Mouse (Mus musculus): ENCODE data around the gene Dvl3. TPM values are rescaled to one million over a fixed set of nuclear protein-coding genes. Genes with fewer than 3 reads are reported as not detected.

The Dvl3 gene
- total and polyA plus RNA-seq, 2 experiments from 2014 or later, result 11.4 to 36.9 TPM

DNA sequence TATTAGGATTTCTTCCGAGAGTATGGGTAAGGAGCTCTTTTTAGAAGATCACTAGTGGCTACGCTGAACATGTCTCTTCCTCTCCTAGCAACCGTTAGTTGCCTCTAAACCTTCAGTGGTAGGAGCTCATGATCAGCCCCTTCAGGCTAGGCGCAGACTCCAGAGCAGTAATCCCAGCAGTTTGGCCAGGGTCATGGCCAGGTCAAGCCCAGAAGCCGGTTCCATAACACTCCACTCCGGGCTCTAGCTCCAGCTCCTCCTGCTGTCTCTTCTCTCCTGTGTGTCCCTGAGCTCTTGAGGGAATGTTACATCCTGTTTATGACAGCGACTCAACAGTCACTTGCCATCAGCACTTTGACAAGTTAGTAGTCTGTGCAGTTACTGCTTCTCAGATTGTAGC lies 40.6 kb downstream of the Dvl3 start:
- H3K36me3 ChIP-seq (replicated peaks; ENCODE audit: control insufficient read depth, insufficient read depth, low read length), result peaks cover 95% of the 10 kb centered on the region
- 71% methylated on average over 7 of the region's 7 CpGs for WGBS
- TF ChIP-seq EP300 (IDR thresholded peaks at IDR 0.05; ENCODE audit: low read depth) (no peak), CTCF (IDR thresholded peaks at IDR 0.05; ENCODE audit: low read depth) (no peak)

DNA sequence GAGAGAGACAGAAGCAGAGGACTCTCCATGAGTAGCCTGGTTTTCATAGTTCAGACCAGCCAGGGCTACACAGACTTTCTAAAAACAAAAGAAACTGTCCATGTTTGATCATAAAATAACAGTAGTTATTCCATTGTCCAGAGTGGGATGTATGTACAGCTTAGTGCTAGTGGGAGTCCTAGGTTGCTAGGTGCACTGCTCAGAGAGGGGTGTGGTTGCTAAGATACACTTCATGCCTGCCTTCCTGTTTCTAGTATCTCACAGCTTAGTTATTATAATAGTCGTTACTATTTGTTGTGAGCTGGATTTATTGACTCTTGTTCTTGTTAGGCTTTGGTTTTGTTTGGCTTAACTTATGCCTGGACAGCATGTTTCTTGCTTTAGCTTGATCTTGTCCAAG lies 48.3 kb downstream of the Dvl3 start:
- WGBS, result 67% methylated on average over 1 of the region's 1 CpGs
- no peak for TF ChIP-seq CTCF (IDR thresholded peaks at IDR 0.05; ENCODE audit: low read depth)
- ATAC-seq (ENCODE audit: insufficient read depth, low read depth), result no peak
- H3K4me2 ChIP-seq (ENCODE audit: low read depth, low read length), result no peak overlapping the region
- peaks cover 33% of the 10 kb centered on the region for H3K36me3 ChIP-seq (replicated peaks; ENCODE audit: control insufficient read depth, insufficient read depth, low read length)
- H3K4me1 ChIP-seq (ENCODE audit: control insufficient read depth, insufficient read depth), result no peaks in the 10 kb centered on the region
- H3K27ac ChIP-seq (ENCODE audit: low read depth), result no peak overlapping the region
- H3K9me3 ChIP-seq (replicated peaks; ENCODE audit: control insufficient read depth, low read length), result no peaks in the 10 kb centered on the region
- no peak overlapping the region for H3K4me3 ChIP-seq (ENCODE audit: low read depth, low read length)
- H3K27me3 ChIP-seq (ENCODE audit: control insufficient read depth, insufficient read depth, low read length), result no peaks in the 10 kb centered on the region
- no peak overlapping the region for H3K9ac ChIP-seq (replicated peaks; ENCODE audit: low read depth, low read length)
- no peak for DNase-seq (ENCODE audit: low spot score)

More for the DNA sequence above, 40.6 kb downstream of the Dvl3 start:
- Histone ChIP-seq H3K9me3 (replicated peaks; ENCODE audit: control insufficient read depth, low read length) (no peaks in the 10 kb centered on the region), H3K27ac (ENCODE audit: low read depth) (no peak overlapping the region), H3K4me2 (ENCODE audit: low read depth, low read length) (no peak overlapping the region), H3K9ac (replicated peaks; ENCODE audit: low read depth, low read length) (no peak overlapping the region), H3K4me1 (ENCODE audit: control insufficient read depth, insufficient read depth) (no peaks in the 10 kb centered on the region), H3K27me3 (ENCODE audit: control insufficient read depth, insufficient read depth, low read length) (no peaks in the 10 kb centered on the region), H3K4me3 (ENCODE audit: low read depth, low read length) (no peak overlapping the region)
- ATAC-seq (ENCODE audit: insufficient read depth, low read depth) (no peak), DNase-seq (ENCODE audit: low spot score) (no peak)

Other genes with a start within 250 kb of the Dvl3 start
- 46.7 and 137 TPM in 2 replicates for gene Parl, start 214.6 kb upstream of the Dvl3 start, total RNA-seq (2014; rRNA removed; ENCODE audit: low replicate concordance)
- 114 and 119 TPM in 2 replicates for gene Parl, start 214.6 kb upstream of the Dvl3 start, polyA plus RNA-seq (2015; fragmentation: Nextera tagmentation; extraction: Ambion mirVana)
- gene Cyp2ab1, start 191.6 kb upstream of the Dvl3 start, total RNA-seq (2014; rRNA removed; ENCODE audit: low replicate concordance), result not detected in 2 replicates
- gene Cyp2ab1, start 191.6 kb upstream of the Dvl3 start, polyA plus RNA-seq (2015; fragmentation: Nextera tagmentation; extraction: Ambion mirVana), result 0.12 TPM in 1 of 2 replicates, not detected in the other
- gene Abcc5, start 90.6 kb upstream of the Dvl3 start, total RNA-seq (2014; rRNA removed; ENCODE audit: low replicate concordance), result 60.7 and 64.3 TPM in 2 replicates
- 26.0 and 29.9 TPM in 2 replicates for gene Abcc5, start 90.6 kb upstream of the Dvl3 start, polyA plus RNA-seq (2015; fragmentation: Nextera tagmentation; extraction: Ambion mirVana)
- gene Eif2b5, start 18.2 kb upstream of the Dvl3 start, total RNA-seq (2014; rRNA removed; ENCODE audit: low replicate concordance), result 67.6 and 86.3 TPM in 2 replicates
- 60.0 and 60.2 TPM in 2 replicates for gene Eif2b5, start 18.2 kb upstream of the Dvl3 start, polyA plus RNA-seq (2015; fragmentation: Nextera tagmentation; extraction: Ambion mirVana)
- gene Ap2m1, start 18.5 kb downstream of the Dvl3 start, total RNA-seq (2014; rRNA removed; ENCODE audit: low replicate concordance), result 327 and 429 TPM in 2 replicates
- gene Ap2m1, start 18.5 kb downstream of the Dvl3 start, polyA plus RNA-seq (2015; fragmentation: Nextera tagmentation; extraction: Ambion mirVana), result 363 and 375 TPM in 2 replicates
- 47.1 and 76.5 TPM in 2 replicates for gene Abcf3, start 31.6 kb downstream of the Dvl3 start, total RNA-seq (2014; rRNA removed; ENCODE audit: low replicate concordance)
- gene Abcf3, start 31.6 kb downstream of the Dvl3 start, polyA plus RNA-seq (2015; fragmentation: Nextera tagmentation; extraction: Ambion mirVana), result 42.2 and 44.3 TPM in 2 replicates
- 0.46 TPM in 1 of 2 replicates, not detected in the other for gene Vwa5b2, start 72.5 kb downstream of the Dvl3 start, total RNA-seq (2014; rRNA removed; ENCODE audit: low replicate concordance)
- 0.04 TPM in 1 of 2 replicates, not detected in the other for gene Vwa5b2, start 72.5 kb downstream of the Dvl3 start, polyA plus RNA-seq (2015; fragmentation: Nextera tagmentation; extraction: Ambion mirVana)
- gene Eef1akmt4, start 94.6 kb downstream of the Dvl3 start, total RNA-seq (2014; rRNA removed; ENCODE audit: low replicate concordance), result 9.5 and 18.9 TPM in 2 replicates
- gene Eef1akmt4, start 94.6 kb downstream of the Dvl3 start, polyA plus RNA-seq (2015; fragmentation: Nextera tagmentation; extraction: Ambion mirVana), result 11.2 and 12.6 TPM in 2 replicates
- gene Gm49333, start 94.6 kb downstream of the Dvl3 start, total RNA-seq (2014; rRNA removed; ENCODE audit: low replicate concordance), result not detected in 2 replicates
- gene Gm49333, start 94.6 kb downstream of the Dvl3 start, polyA plus RNA-seq (2015; fragmentation: Nextera tagmentation; extraction: Ambion mirVana), result not detected in 2 replicates
- 15.3 and 21.6 TPM in 2 replicates for gene Alg3, start 94.8 kb downstream of the Dvl3 start, total RNA-seq (2014; rRNA removed; ENCODE audit: low replicate concordance)
- 20.2 and 20.7 TPM in 2 replicates for gene Alg3, start 94.8 kb downstream of the Dvl3 start, polyA plus RNA-seq (2015; fragmentation: Nextera tagmentation; extraction: Ambion mirVana)
- 0.31 and 1.5 TPM in 2 replicates for gene Camk2n2, start 104.3 kb downstream of the Dvl3 start, total RNA-seq (2014; rRNA removed; ENCODE audit: low replicate concordance)
- 0.34 and 0.49 TPM in 2 replicates for gene Camk2n2, start 104.3 kb downstream of the Dvl3 start, polyA plus RNA-seq (2015; fragmentation: Nextera tagmentation; extraction: Ambion mirVana)
- gene Ece2, start 112.8 kb downstream of the Dvl3 start, total RNA-seq (2014; rRNA removed; ENCODE audit: low replicate concordance), result 0.43 and 1.5 TPM in 2 replicates
- gene Ece2, start 112.8 kb downstream of the Dvl3 start, polyA plus RNA-seq (2015; fragmentation: Nextera tagmentation; extraction: Ambion mirVana), result 0.21 and 0.26 TPM in 2 replicates
- gene Psmd2, start 134.7 kb downstream of the Dvl3 start, total RNA-seq (2014; rRNA removed; ENCODE audit: low replicate concordance), result 156 and 158 TPM in 2 replicates
- gene Psmd2, start 134.7 kb downstream of the Dvl3 start, polyA plus RNA-seq (2015; fragmentation: Nextera tagmentation; extraction: Ambion mirVana), result 198 and 206 TPM in 2 replicates
- 296 and 335 TPM in 2 replicates for gene Eif4g1, start 151.3 kb downstream of the Dvl3 start, total RNA-seq (2014; rRNA removed; ENCODE audit: low replicate concordance)
- 69.5 and 74.6 TPM in 2 replicates for gene Eif4g1, start 151.3 kb downstream of the Dvl3 start, polyA plus RNA-seq (2015; fragmentation: Nextera tagmentation; extraction: Ambion mirVana)
- gene Fam131a, start 176.3 kb downstream of the Dvl3 start, total RNA-seq (2014; rRNA removed; ENCODE audit: low replicate concordance), result 24.8 and 25.5 TPM in 2 replicates
- gene Fam131a, start 176.3 kb downstream of the Dvl3 start, polyA plus RNA-seq (2015; fragmentation: Nextera tagmentation; extraction: Ambion mirVana), result 8.7 and 8.8 TPM in 2 replicates
- 8.6 and 27.9 TPM in 2 replicates for gene Polr2h, start 200.7 kb downstream of the Dvl3 start, total RNA-seq (2014; rRNA removed; ENCODE audit: low replicate concordance)
- 33.7 and 35.7 TPM in 2 replicates for gene Polr2h, start 200.7 kb downstream of the Dvl3 start, polyA plus RNA-seq (2015; fragmentation: Nextera tagmentation; extraction: Ambion mirVana)
- gene Clcn2, start 200.8 kb downstream of the Dvl3 start, total RNA-seq (2014; rRNA removed; ENCODE audit: low replicate concordance), result 4.6 and 16.9 TPM in 2 replicates
- 1.4 and 1.9 TPM in 2 replicates for gene Clcn2, start 200.8 kb downstream of the Dvl3 start, polyA plus RNA-seq (2015; fragmentation: Nextera tagmentation; extraction: Ambion mirVana)
- 9.7 and 13.9 TPM in 2 replicates for gene Chrd, start 216.1 kb downstream of the Dvl3 start, total RNA-seq (2014; rRNA removed; ENCODE audit: low replicate concordance)
- gene Chrd, start 216.1 kb downstream of the Dvl3 start, polyA plus RNA-seq (2015; fragmentation: Nextera tagmentation; extraction: Ambion mirVana), result 0.43 and 0.49 TPM in 2 replicates
- gene Thpo, start 217.5 kb downstream of the Dvl3 start, total RNA-seq (2014; rRNA removed; ENCODE audit: low replicate concordance), result 0.46 TPM in 1 of 2 replicates, not detected in the other
- gene Thpo, start 217.5 kb downstream of the Dvl3 start, polyA plus RNA-seq (2015; fragmentation: Nextera tagmentation; extraction: Ambion mirVana), result 0.12 and 0.14 TPM in 2 replicates